Mouse (Mus musculus) spleen, postnatal 4 days (tissue): ENCODE results near the gene Zfp536.

Experiments
- DNase-seq, 2 experiments: peaks; one replicate each; pipeline ENCODE4 v3.0.0; 2022; ENCODE audit warnings: low spot score in 2 of 2

The Zfp536 gene

DNA sequence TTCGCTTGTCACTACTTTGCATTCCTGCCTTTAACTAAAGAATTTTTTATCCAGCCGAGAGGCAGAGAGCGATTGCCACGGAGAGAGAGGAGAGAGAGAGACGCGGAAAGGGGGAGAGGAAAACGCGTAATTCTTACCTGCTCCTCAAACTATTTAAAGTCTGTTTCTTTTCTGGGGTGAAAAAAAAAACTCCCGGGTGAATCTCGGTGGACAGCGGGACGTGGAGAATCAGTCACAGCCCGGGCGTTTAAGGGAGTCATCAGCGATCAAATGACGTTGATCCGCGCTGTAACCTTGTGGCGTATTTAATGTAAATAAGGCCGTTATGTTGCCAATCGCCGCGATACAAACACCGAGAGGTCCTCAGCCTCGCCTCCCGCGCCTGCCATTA lies at the start of gene Zfp536:
Gene Zfp536, minus strand, starts transcription at position 330 of the 391 bp plus-strand sequence.
- DNase-seq = no peak

DNA sequence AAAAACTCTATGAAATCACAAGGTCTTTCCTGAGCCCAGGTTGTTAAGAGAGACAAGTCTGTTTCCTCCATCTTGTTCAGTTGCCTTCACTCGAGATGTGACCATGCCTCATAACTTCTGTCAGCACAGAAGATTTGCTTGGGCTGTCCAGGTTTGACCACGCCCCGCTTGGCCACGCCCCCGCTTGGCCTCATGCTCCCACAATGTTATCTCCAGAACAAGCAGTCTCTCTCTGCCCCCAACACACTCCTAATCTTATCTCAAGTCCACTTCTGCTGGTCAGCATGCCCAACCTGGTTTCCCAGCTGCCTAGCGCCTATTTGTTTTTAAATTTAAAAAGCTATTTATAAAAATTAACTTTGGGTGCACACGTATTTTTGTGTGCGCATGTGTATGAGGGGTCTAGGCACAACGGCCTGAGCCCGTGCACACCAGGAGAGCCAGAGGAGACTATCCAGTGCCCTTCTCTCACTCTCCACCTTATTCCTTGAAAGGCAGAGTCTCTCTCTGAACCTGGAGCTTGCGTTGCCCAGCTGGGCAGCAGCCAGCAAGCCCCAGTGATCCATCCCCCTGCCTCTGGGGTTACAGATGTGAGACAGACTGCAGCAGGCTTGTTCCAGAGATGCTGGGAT lies 47.3 kb upstream of the Zfp536 start:
- no peak for DNase-seq

DNA sequence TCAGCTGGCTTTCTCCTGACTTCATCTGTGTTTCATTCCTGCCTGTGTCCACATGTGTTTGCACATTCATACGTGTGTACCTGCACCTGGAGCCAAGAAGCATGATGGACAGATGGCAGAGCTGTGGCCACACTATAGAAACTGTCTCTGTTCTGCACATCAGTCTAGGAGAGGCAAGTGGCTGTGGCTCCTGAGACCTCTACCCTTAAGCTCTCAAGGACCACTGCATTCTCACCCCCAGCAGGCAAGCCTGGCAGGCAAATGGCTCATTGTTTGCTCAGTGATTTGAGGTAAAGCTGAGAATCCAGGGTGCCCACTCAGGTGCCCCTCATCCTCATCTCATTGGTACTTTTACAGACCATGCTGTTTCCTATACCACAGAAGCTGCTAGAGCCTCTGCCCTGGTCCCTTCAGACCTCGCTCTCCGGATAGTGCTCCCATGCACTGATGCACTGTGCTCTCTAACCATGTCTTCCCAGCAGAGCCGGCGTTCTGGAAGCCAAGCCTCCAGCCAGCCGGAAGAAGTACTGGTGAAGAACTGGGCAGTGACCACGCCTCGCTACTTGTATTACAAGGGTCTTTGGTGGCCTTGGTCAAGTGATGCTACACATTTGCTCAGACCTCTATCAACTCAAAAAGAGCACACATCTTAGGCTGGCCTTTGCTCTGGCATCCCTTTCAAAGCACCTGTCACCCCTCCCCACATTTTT lies 45.3 kb upstream of the Zfp536 start:
- DNase-seq = no peak

DNA sequence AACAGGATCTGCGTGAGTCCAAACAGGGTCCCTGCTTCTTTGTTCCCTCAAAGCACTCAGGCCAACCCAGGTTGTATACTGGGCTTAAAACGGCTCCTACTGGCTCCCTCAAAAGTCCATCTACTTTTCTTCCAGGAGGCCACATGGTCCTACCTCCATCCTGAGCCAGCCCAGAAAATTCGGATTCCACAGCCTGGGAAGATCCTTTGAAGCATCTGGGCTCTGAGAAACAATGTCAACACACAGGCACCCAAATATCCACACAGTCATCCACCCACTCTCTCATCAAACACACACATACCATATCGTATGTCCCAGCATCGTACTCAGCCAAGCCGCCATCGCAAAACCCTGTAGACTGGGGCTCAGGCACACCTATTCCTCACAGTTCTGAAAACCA lies 43.5 kb upstream of the Zfp536 start:
- DNase-seq = no peak

DNA sequence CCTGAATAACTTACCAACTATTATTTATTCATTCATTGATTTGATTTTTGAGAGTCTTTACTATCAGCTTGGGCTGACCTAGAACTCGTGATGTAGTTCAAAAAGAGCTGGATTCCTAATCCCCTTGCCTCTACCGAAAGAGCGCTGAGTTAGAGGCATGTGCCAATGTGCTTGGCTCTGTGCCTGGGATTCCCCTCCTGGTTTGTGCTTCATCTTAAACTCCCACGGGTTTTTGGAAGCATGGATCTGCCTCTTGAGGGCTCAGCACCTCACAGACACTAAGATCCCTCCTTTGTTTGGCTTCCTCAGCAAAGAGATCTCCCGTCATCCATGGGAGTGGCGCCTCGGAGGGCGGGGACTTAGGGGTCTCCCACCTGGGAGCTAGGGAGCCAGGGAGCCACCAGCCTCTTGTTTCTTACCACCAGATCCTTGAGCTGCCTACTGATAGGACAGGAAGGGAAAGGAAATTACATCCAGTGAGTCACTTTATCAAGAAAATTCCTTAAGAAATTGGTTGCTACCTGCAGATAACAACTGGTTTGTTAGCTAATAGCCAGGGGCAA lies 41.5 kb upstream of the Zfp536 start:
- DNase-seq = no peak

DNA sequence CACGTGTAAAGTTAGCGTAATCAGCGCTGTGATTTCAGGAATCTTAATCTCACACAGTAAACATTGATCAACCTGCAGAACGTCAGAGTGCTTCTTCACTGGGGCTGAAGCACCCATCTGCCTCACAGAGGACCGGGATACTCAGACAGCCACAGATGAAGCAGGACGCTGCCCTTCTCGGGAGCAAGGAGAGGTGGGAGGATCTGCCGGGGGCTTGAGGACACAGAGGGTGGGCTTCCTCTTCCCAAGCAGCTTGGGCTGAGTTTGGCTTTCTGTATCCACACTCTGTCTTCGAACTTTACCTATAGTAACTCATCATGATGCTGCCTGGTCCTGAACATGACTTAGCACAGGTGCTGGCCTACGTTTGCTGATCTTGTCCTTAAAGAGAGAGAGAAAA lies 40.2 kb upstream of the Zfp536 start:
- DNase-seq = no peak

DNA sequence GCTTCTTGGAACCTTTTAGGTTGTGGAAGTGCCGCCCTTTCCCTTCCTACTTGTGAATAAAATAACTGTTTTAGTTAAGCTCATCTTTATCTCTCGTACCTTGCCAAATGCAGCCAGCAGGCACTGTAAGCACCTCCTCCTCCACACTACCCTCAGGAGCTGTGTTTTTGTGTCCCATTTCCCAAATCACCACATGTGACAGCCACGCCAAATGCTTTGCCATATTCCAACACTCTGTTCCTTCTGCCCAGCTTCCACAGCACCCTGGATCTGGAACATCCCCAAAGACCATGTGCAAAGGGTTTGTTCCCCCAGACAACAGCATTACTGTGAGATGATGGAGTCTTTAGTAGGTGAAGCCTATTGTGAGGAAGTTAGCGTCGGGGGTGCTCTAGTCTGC lies 36.5 kb upstream of the Zfp536 start:
- no peak for DNase-seq

DNA sequence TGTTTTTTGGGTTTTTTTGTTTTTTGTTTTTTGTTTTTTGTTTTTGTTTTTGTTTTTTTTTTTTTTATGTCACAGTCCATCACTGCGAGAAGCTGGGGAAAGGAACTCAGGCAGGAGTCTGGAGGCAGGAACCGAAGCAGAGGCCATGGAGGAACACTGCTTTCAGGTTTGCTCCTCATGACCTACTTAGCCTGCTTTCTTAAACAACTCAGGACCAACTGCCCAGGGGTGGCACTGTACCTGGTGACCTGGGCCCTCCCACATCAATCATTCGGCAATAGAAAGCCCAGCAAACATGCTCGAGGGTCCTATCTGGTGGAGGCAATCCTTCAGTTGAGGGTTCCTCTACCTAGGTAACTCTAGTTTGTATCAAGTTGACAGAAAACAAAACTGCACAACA lies 35.6 kb upstream of the Zfp536 start:
- no peak for DNase-seq

DNA sequence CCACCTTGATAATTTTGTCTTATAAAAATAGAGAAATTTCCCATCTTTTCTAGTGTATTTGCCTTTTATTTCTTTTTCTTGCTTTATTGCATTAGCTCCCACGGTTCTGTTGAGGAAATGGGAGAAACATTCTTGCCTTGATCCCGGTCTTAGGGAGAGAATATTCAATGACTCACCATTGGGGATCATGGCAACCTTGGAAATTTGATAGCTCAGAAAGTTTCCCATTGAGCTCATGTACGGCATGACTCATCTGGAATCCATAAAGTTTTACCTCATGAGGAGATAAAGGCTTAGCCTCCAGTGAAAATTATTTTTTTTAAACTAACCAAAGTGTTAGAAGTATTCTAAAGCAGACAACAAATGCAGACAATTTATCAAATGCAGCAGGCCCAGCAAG lies 27.7 kb upstream of the Zfp536 start:
- no peak for DNase-seq

DNA sequence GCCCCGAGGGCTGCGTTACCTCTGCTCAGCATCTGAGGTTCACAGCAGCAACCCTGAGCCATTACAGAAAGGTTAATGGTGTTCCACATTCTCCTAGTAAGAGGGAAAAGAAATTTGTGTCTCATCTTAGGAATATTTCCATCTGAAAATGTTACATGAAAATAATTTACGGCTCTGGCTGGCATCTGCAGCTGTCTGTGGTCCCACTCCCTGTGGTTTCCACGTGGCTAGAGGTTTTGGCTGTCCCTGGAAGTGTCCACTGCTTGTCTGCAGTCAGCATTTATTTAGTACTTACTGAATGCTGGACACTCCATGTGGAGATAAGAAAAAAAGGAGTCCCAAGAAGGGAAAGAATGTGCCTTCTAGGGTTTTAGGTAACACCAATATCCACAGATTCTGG lies 15.3 kb upstream of the Zfp536 start:
- DNase-seq = no peak

DNA sequence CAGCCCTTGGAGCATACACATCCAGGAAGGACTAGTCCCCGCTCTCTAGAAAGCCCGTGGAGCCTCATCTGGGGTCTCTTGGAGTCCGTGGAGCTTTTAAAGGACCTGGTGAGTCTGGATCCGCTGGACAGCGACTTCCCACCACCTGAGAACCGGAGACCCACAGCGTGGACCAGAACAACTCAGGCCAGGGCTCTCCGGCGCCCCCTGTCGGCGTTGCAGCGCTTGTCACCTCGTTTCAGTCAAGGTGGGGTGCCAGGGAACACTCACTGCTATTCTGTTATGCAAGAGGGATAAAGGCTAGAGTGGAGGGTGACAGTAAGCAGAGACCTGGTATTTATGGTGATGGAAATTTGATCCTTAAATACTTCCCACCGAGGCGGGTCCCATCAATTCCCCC lies 2.1 kb upstream of the Zfp536 start:
- DNase-seq = peak in 1 of 2 experiments; percentile 70

DNA sequence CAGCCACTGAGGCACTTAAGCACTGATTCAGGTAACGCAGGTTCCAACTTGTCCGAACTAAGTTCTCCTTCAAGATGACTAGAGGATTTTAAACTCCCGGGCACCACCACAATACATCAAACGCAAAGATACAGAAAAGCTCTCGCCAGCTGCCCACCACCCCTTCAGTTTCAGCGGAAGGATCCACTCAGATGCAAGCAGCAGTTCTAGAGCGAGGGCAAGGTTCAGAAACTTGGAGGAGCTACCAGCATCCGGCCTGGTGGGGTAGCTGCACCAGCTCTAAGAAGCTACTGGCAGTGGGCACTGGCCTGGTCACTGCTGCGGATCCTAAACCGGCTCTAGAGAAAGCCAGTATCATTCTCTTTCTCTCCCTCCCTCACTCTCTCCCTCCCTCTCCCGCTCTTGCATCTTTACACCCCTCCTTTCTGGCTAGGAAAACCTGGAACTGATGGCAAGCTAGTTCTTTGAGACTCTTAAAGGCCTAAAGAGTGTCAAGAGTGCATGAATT lies 1.1 kb upstream of the Zfp536 start:
- DNase-seq = no peak

DNA sequence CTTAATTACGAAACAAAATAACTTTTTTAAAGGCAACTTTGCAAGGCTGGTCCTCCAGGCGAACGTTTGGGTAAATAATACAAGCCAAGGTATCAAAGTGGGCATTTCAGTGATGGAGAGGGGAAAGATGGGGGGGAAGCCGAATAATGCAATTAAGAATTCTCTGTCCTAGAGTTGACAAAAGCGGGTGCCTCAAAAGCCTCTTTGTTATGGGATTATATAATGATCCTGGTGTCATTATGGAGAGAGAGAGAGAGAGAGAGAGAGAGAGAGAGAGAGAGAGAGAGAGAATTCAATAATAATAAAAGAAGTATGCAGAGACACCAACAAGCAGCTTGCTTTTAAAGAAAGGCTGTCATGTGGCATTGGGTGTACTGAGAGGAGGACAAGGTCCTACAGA lies 465 bp upstream of the Zfp536 start:
- DNase-seq = no peak

DNA sequence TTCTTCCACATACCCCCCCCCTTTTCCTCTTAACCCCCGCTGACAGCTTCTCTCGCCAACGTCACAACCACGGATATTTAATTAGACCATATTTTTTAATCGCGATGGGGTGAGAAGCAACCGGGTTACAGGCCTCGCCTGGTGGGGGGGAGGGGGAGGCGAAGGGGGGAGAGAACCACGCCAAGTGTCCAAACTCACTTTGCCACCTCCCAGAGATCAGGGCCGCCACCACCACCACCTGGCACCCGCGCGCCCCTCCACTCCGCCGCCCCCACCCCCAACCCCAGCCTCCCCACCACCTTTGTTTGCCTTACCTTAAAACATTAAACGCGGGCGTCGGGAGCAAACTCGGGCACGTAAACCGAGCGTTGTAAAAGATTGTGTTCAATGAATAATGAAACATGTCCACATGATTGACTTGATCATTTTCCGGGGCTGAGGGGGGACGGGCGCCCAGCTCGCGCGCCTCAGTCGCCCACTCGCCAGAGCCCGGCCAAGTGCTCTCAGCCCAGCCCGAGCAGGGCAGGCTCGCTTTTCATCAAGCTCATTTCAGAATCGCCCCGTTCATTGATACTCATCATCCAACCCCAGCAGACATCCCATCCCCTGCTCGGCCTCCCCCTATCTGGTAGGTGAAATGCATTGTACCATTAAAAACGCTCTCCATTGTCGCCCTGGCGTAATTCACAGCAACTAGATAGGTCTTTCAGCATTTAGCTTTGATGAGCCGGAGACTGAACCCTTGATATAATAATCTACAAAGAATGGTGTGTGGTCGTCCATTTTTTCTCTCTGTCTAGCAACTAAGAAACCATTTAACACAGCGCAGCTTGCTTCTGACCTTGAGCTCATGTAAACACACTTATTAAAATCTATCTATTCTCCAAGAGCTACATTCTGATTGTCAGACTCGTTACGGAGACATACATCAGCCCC lies 797 bp downstream of the Zfp536 start:
- DNase-seq = no peak

DNA sequence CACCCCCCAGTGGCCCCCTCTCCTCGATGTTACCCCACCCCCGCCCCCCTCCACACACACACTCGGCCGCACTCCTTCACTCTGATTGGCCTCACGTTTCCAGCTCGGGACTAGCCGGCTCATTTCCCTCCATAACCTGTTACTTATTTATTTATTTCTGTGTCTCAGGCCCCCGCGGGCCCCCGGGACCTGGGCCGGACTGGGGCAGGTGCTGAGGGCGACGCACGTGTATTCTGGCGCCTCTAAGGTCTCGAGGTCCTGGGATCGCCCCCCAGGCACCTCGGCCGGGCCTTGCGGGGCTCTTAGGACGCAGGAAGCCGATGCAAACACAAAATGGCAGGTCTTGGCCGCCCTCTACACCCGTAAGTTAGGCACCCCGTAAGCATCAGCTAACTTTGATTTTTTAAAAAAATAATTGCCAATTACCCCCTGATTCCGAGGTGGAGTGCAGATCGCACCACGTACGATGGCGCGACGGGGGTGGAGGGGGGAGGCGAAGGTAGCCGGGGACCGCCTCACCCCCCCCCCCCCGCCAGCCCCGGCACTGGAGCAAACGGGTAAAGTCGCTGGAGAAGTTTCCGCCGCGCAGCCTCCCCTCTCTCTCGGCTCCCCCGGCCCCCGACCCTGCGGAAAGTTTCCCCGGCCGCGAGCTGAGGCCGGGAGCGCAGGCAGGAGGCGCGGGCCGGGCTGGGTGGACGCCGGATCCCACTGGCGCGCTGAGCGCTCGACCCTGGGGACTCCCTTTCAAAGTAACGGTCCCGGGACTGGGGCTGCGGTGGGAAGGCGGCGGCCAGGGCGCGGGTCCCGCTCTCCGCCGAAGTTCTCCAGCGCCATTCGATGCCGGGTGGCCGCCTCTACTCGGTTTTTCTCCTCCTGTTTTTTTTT lies 1.7 kb downstream of the Zfp536 start:
- DNase-seq = no peak

DNA sequence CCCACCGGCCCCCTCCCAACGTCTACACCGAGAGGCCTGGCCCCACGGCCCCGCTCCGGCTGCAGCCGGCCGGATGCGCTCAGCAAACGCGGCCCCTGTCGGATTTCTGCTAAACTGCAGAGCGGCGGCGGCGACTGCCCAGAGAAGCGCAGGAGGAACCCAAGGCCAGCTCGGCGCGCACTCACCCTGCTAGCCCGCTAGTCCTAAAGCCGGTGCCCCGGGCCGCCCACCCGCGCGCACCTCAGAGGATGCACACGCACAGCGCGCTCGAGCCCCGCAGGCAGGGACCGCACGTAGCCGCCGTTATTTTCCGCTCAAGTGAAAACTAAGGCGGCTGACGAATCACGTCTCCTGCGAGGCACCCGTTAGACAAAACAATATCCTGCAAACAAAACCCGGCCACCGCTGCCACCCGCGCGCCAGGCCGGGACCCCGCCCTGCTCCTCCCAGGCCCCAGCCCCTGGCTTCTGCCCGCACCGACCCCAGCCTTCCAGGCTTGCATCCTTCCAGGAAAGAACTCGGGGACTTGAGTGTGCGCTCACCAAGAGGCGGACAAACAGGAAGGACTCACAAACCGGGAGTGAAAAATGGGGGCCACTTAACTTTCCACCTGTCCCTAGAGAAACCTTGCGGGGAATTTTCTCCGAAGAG lies 2.9 kb downstream of the Zfp536 start:
- peak in 1 of 2 experiments; percentile 67 for DNase-seq

DNA sequence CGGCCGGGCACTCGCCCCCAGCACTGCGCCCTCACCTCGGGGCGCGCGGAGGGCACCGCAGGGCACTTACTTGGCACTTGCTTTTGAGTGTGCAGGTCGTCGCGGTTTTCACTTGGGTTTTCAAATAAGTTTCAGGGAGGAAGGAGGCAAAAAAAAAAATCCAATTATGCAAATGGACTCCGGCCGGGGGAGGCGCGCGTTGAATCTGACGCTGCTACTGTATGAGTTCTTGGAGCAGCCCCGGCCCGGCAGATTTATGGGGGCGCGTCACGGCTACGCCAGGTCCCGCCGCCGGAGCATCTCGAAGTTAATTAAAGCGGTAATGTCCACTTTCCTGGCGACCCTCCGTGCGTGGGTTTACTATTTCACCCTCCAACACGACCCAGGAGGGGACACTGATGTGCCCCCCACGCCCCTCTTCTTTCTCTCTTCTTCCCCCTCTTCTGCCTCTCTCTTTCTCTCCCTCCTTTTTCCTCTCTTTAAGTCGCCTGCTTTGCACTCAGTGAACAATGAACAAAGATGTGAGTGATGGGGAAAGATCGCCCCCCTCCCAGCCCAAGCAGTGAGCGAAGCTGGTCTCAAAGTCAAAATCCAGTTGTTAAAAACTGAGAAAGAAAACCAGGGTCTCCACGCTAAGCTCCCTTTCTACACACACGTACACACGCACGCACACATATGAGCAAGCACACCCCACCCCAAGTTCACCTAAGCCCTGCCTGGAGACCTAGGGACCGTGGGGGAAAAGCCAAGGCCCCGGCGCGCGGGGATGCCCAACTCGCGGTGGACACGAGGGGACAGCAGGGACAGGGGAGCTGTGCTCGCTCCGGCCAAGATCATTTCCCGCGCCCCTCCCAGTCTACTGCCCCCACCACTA lies 3.7 kb downstream of the Zfp536 start:
- DNase-seq = no peak

DNA sequence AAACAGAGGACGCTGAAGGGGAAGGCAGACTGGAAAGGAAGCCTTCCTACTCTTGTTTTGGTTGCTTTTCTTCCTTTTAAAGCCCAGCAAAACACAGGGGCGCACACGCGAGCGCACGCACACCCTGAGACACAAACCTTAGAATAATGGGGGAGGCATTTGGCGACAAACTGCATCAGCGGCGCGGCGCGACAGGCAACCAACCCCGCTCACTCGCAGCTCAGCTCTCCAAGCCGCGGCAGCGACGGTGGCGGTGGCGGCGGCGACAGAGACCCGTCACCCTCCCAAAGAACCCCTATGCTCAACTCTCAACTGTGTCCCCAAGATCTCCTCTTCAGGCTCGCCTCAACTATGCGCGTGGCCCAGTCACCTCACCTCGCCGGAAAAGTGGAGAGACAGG lies 4.4 kb downstream of the Zfp536 start:
- DNase-seq = no peak

DNA sequence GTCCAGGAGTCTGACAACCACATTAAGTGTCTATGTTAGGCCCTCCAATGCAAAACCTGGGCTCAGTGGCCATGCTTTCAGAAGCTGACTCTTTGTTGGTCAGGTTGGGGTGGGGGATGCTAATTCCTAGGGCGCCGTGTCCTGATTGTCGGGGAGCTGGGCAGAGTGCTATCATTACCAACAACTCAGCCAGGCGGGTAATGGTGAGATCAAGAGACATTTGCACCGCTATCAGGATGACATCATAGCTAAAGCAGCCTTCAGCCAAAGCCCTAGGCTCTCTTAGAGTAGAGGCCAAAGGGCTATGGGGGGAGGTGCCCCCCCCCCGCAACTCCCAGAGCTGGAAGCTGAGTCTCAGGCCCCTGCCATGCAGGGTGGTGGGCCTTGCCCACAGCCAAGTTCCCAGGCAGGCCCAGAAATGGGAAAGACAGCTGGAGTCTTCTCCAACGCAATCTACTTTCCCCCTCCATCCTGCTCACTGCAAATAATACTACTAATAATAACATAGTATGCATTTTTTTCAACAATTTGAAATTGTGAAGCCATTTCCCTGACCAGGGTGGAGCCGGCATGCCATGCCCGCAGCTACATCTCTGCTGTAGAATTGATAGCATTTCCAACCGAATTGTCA lies 5.0 kb downstream of the Zfp536 start:
- DNase-seq = no peak
